In genomic region chr19:48779095-48779765, GRCm38 (mm10) we compare ENCODE assay signal across 25 mouse cellular contexts.
DNase-seq lines count a peak whose midpoint lies in the region; ATAC-seq and TF ChIP-seq lines count a peak whose summit lies in the region.
"Had no signal": no experiment of that assay in that cellular context is flagged by ENCODE, and none has a peak within 500 bp of the region (broad histone marks: within the 10 kb centered on the region; RNA-seq: fewer than 3 reads in every experiment).

No protein-coding gene starts in this region.

- no peak overlapping the region for H3K4me2 ChIP-seq in kidney, embryonic 15.5 days
- no peak overlapping the region for H3K4me2 ChIP-seq in intestine, embryonic 16.5 days (ENCODE audit: low read depth, low read length)
- H3K4me2 ChIP-seq: embryonic facial prominence, embryonic 12.5 days; forebrain, embryonic 12.5 days had no signal

- POLR2A ChIA-PET in Patski (lab: Charles Lee): interaction anchor here (0.6 kb wide), 1 partner anchor 26 kb away, joined by 5 read pairs; no protein-coding TSS in a partner anchor

- intact Hi-C loops in heart, postnatal 36 days (cut with DNase I): no loop called here

- CTCF ChIA-PET in Patski (lab: Charles Lee): no interaction called here

- no peak for DNase-seq in kidney, postnatal 14 days
- peak; percentile 44 for DNase-seq in 3134 (ENCODE audit: extremely low read depth, insufficient read length, low spot score)
- DNase-seq in 3T3-L1 (ENCODE audit: low read depth, low spot score): peak; percentile 26
- peak; percentile 20 for DNase-seq in Patski (ENCODE audit: low read depth, low spot score)
- DNase-seq in embryo, embryonic 10 days (ENCODE audit: low spot score): no peak
- no peak for DNase-seq in heart, postnatal 36 days
- DNase-seq: adrenal gland, adult 2 months; adrenal gland, postnatal 10 days; adrenal gland, postnatal 25 days; cerebellum, adult 11 months; cerebellum, adult 18-20 months; cerebellum, adult 8-10 months; cerebellum, adult 9-11 months; cerebellum, postnatal 14 days; cerebellum, postnatal 36 days had no signal

- H3K27ac ChIP-seq in kidney, embryonic 15.5 days: no peak overlapping the region
- no peak overlapping the region for H3K27ac ChIP-seq in intestine, embryonic 16.5 days (ENCODE audit: low read length)
- H3K27ac ChIP-seq: embryonic facial prominence, embryonic 10.5 days; embryonic facial prominence, embryonic 12.5 days; forebrain, embryonic 12.5 days had no signal

- H3K9ac ChIP-seq in kidney, embryonic 15.5 days: no peak overlapping the region
- H3K9ac ChIP-seq in intestine, embryonic 16.5 days (ENCODE audit: low read depth, low read length): no peak overlapping the region
- H3K9ac ChIP-seq: embryonic facial prominence, embryonic 12.5 days; forebrain, embryonic 12.5 days had no signal

- no peaks in the 10 kb centered on the region for H3K27me3 ChIP-seq in kidney, embryonic 15.5 days
- H3K27me3 ChIP-seq in Patski: no peaks in the 10 kb centered on the region
- H3K27me3 ChIP-seq in intestine, embryonic 16.5 days (replicated peaks; ENCODE audit: control insufficient read depth, insufficient read depth, low read length): no peaks in the 10 kb centered on the region
- H3K27me3 ChIP-seq: CH12.LX; embryonic facial prominence, embryonic 12.5 days; forebrain, embryonic 12.5 days had no signal

- ATAC-seq in kidney, embryonic 15.5 days (replicated peaks; ENCODE audit: low FRiP score): peak; percentile 43; the same call in 1 of the 2 replicates
- ATAC-seq in Patski: peak; percentile 63
- no peak for ATAC-seq in intestine, embryonic 16.5 days
- ATAC-seq: CD4-positive, CD25-positive, alpha-beta regulatory T cell, adult 4 months; forebrain, embryonic 14.5 days; forebrain, embryonic 16.5 days had no signal

- no peak for TF ChIP-seq CTCF in Patski (IDR thresholded peaks at IDR 0.05)

- H3K9me3 ChIP-seq in kidney, embryonic 15.5 days (replicated peaks): no peaks in the 10 kb centered on the region
- H3K9me3 ChIP-seq in intestine, embryonic 16.5 days (ENCODE audit: control insufficient read depth, low read length): no peaks in the 10 kb centered on the region
- H3K9me3 ChIP-seq: embryonic facial prominence, embryonic 10.5 days; embryonic facial prominence, embryonic 12.5 days had no signal

- no peaks in the 10 kb centered on the region for H3K4me1 ChIP-seq in kidney, embryonic 15.5 days
- H3K4me1 ChIP-seq in intestine, embryonic 16.5 days (ENCODE audit: control insufficient read depth, insufficient read depth, low read length): no peaks in the 10 kb centered on the region
- H3K4me1 ChIP-seq: embryonic facial prominence, embryonic 10.5 days; embryonic facial prominence, embryonic 12.5 days had no signal

- WGBS in kidney, embryonic 15.5 days: 41% methylated on average over 3 of the region's 3 CpGs
- 75% methylated on average over 3 of the region's 3 CpGs for WGBS in intestine, embryonic 16.5 days

- H3K36me3 ChIP-seq in kidney, embryonic 15.5 days: no peaks in the 10 kb centered on the region
- H3K36me3 ChIP-seq in intestine, embryonic 16.5 days (ENCODE audit: control insufficient read depth, insufficient read depth, low read length): no peaks in the 10 kb centered on the region
- H3K36me3 ChIP-seq: embryonic facial prominence, embryonic 10.5 days; embryonic facial prominence, embryonic 12.5 days; forebrain, embryonic 12.5 days; G1E had no signal

- in situ Hi-C loops in Patski (cut with MboI; ENCODE audit: low pct_unique_long_range_greater_than_20kb): no loop called here

- no peak overlapping the region for H3K4me3 ChIP-seq in kidney, embryonic 15.5 days (replicated peaks)
- H3K4me3 ChIP-seq in intestine, embryonic 16.5 days (ENCODE audit: low read length): no peak overlapping the region
- H3K4me3 ChIP-seq: embryonic facial prominence, embryonic 10.5 days; embryonic facial prominence, embryonic 12.5 days; forebrain, embryonic 12.5 days had no signal

Comparison
In these comparisons a context has a peak if more than half of its experiments do, and no peak if none do; other contexts are left out.
1. DNase-seq: peak in 3134 (single experiment), 3T3-L1 (single experiment) and Patski (single experiment); none in kidney, postnatal 14 days (single experiment), embryo, embryonic 10 days (single experiment) and heart, postnatal 36 days (0 of 2).